Mouse (Mus musculus) forebrain, embryonic 16.5 days (tissue): Measurements from ENCODE around the gene Fanca. TPM values are rescaled to one million over a fixed set of nuclear protein-coding genes. Genes with fewer than 3 reads are reported as not detected.
"Not testable (repeated sequence)": the region's sequence is repeated elsewhere in the genome, so short reads cannot be mapped to it uniquely, and the experiment has no call there.

ENCODE experiments used
- ATAC-seq: fragments of 200-750 bp; cut with Nextera tagmentation; 2 replicates; pipeline ENCODE4 v1.8.0; 2017; ENCODE audit warnings: mild to moderate bottlenecking, moderate library complexity
- H3K27ac ChIP-seq: fragments of 300-500 bp; sonication (generic); 2 replicates; pipeline ENCODE4 v1.5.1; 2014; ENCODE audit warnings: low read length, control low read depth
- H3K27me3 ChIP-seq: fragments of 300-500 bp; sonication (generic); replicated peaks from 2 replicates; pipeline ENCODE4 v1.6.1; 2014; ENCODE audit warnings: low read length; ENCODE audit not compliant: control insufficient read depth, insufficient read depth
- H3K36me3 ChIP-seq: fragments of 300-500 bp; sonication (generic); 2 replicates; pipeline ENCODE4 v1.6.1; 2014; ENCODE audit not compliant: control insufficient read depth, insufficient read depth
- H3K4me1 ChIP-seq: fragments of 300-500 bp; sonication (generic); replicated peaks from 2 replicates; pipeline ENCODE4 v1.6.1; 2014; ENCODE audit warnings: low read length; ENCODE audit not compliant: control insufficient read depth, insufficient read depth
- H3K4me2 ChIP-seq: fragments of 300-500 bp; sonication (generic); 2 replicates; pipeline ENCODE4 v1.6.1; 2014; ENCODE audit warnings: mild to moderate bottlenecking, low read length, control low read depth
- H3K4me3 ChIP-seq: fragments of 300-500 bp; sonication (generic); replicated peaks from 2 replicates; pipeline ENCODE4 v1.5.1; 2014; ENCODE audit warnings: mild to moderate bottlenecking, low read length, control low read depth
- H3K9ac ChIP-seq: fragments of 300-500 bp; sonication (generic); replicated peaks from 2 replicates; pipeline ENCODE4 v1.6.1; 2014; ENCODE audit warnings: low read depth, low read length, control low read depth
- H3K9me3 ChIP-seq: fragments of 300-500 bp; sonication (generic); 2 replicates; pipeline ENCODE4 v1.6.1; 2016; ENCODE audit warnings: low read length; ENCODE audit not compliant: control insufficient read depth
- WGBS: fragments of 180-500 bp; shearing (Covaris S2); extraction: QIAGEN DNeasy Blood & Tissue Kit; methylation state at CpG from one replicate; pipeline ENCODE4 v1.1.7; 2014; 5-methylcytosine and 5-hydroxymethylcytosine counted together
- polyA plus RNA-seq: library from polyadenylated mRNA; unstranded; fragments of >200 nt; fragmentation: Nextera tagmentation; extraction: Ambion mirVana; gene quantifications from 2 replicates; pipeline ENCODE4 v1.2.1, GENCODE M21; 2015

The Fanca gene
- polyA plus RNA-seq, 1 experiment from 2014 or later = 14.8 TPM

- no peaks in the 10 kb centered on the region for H3K9me3 ChIP-seq
- no peak overlapping the region for H3K9ac ChIP-seq
- H3K4me3 ChIP-seq = no peak overlapping the region
- WGBS = 89% methylated on average over 7 of the region's 7 CpGs
- no peaks in the 10 kb centered on the region for H3K27me3 ChIP-seq
- ATAC-seq = no peak
- H3K36me3 ChIP-seq = no peaks in the 10 kb centered on the region
- H3K4me2 ChIP-seq = no peak overlapping the region
- no peaks in the 10 kb centered on the region for H3K4me1 ChIP-seq
- H3K27ac ChIP-seq = no peak overlapping the region
Observed at GRCm38 (mm10) chr8:123283991-123284390, 34.4 kb downstream of the Fanca start.

- H3K27ac ChIP-seq, H3K9ac ChIP-seq, ATAC-seq, H3K4me1 ChIP-seq, H3K4me2 ChIP-seq, H3K4me3 ChIP-seq, H3K36me3 ChIP-seq, H3K27me3 ChIP-seq, H3K9me3 ChIP-seq: not testable (repeated sequence)
- WGBS = 93% methylated on average over 4 of the region's 6 CpGs
Observed at GRCm38 (mm10) chr8:123282994-123283393, 35.4 kb downstream of the Fanca start.

DNA sequence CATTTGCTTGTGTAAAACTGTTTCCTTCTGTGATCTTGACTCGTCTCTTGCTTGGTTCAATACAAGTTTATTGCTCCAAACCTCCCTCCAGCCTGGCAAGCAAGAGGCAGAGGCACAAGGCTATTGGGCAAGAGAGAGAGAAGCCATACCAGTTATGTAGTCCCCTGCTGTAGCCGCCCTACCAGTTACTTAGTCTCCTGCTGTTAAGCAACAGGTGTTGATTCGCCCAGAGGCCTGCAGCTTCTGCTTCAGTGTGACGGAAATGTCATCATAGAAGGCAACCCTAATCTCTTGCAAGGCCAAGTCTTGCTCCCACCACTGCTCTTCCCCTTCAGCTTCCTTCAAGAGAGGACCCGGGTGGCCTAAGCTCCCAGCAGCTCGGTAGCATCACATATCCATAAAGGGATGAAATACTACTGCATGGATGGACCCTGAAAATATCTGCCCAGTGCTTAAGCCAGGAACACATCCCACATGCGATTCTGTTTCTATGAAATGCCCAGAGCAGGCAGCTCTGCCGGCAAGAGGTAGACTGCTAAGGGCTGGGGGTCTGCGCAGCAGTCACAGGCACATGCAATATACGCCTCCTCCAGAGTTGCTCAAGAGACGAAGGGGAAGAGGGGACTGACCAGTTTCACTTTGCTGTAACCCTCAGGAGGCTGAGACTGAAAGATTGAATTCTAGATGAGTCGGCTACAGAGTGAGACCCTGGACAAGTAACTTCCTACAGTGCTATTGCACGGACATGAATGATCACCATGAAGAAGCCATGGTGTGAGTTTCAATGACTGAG lies 37.9 kb downstream of the Fanca start:
- WGBS = 88% methylated on average over 13 of the region's 13 CpGs
- no peak overlapping the region for H3K4me3 ChIP-seq
- no peak overlapping the region for H3K4me2 ChIP-seq
- no peaks in the 10 kb centered on the region for H3K9me3 ChIP-seq
- no peaks in the 10 kb centered on the region for H3K27me3 ChIP-seq
- H3K27ac ChIP-seq = no peak overlapping the region
- no peaks in the 10 kb centered on the region for H3K36me3 ChIP-seq
- H3K4me1 ChIP-seq = no peaks in the 10 kb centered on the region
- H3K9ac ChIP-seq = no peak overlapping the region
- ATAC-seq = no peak

DNA sequence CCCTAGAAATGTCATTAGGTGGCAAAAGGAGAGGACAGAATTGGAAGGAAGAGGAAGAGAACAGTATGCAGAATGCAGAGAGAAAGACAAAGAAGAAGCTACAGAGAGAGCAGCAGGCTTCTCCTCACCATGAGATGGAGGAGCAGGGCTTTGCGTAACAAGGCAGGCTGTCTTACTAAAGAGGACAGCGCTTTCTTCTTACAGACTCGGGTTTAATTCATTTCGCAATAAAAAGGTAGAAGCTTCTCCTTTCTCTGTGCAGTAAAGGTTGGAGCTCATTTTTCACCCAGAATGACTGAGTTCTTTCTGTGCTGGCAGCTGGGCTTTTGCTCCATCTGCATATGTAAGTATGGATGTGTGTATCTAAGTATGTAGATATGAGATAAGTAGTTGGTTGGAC lies 38.5 kb downstream of the Fanca start:
- no peak overlapping the region for H3K9ac ChIP-seq
- no peak overlapping the region for H3K27ac ChIP-seq
- H3K9me3 ChIP-seq = no peaks in the 10 kb centered on the region
- H3K36me3 ChIP-seq = no peaks in the 10 kb centered on the region
- H3K27me3 ChIP-seq = no peaks in the 10 kb centered on the region
- no peak overlapping the region for H3K4me2 ChIP-seq
- ATAC-seq = no peak
- H3K4me1 ChIP-seq = no peaks in the 10 kb centered on the region
- WGBS = 92% methylated on average over 4 of the region's 4 CpGs
- no peak overlapping the region for H3K4me3 ChIP-seq

- Histone ChIP-seq H3K4me2 (no peak overlapping the region), H3K36me3 (no peaks in the 10 kb centered on the region), H3K4me3 (no peak overlapping the region), H3K9ac (no peak overlapping the region), H3K9me3 (no peaks in the 10 kb centered on the region), H3K27ac (no peak overlapping the region), H3K27me3 (no peaks in the 10 kb centered on the region), H3K4me1 (no peaks in the 10 kb centered on the region)
- 78% methylated on average over 7 of the region's 7 CpGs for WGBS
- no peak for ATAC-seq
Observed at GRCm38 (mm10) chr8:123278445-123278844, 39.9 kb downstream of the Fanca start.

DNA sequence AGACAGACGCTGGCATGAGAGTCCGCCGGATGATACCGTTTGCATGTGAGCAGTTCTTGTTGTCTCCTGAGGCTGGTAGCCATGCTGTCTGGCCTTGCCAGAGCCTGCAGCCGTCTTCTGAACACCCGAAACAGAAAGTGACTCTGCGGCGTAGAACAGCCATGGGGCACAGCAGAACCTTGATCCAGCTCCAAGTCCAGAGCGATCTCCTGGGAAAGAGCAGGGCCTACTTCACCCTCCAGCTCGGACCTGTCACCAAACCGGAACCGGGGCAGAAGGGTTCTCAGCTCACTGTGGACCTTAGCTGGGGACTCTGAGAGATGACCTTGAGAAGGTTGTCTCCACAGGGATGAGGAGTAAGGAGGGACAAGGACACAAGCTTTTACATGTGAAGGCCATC lies 43.3 kb downstream of the Fanca start:
- WGBS = 94% methylated on average over 12 of the region's 12 CpGs
- no peaks in the 10 kb centered on the region for H3K27me3 ChIP-seq
- no peak overlapping the region for H3K4me3 ChIP-seq
- H3K9ac ChIP-seq = no peak overlapping the region
- H3K36me3 ChIP-seq = no peaks in the 10 kb centered on the region
- H3K27ac ChIP-seq = no peak overlapping the region
- H3K9me3 ChIP-seq = no peaks in the 10 kb centered on the region
- no peaks in the 10 kb centered on the region for H3K4me1 ChIP-seq
- H3K4me2 ChIP-seq = no peak overlapping the region
- no peak for ATAC-seq

GRCm38 (mm10) chr8:123274447-123274846 lies 43.9 kb downstream of the Fanca start:
- ATAC-seq = no peak
- H3K9ac ChIP-seq = no peak overlapping the region
- peaks cover 4% of the 10 kb centered on the region; the same call in 1 of the 2 replicates for H3K36me3 ChIP-seq
- no peak overlapping the region for H3K27ac ChIP-seq
- no peaks in the 10 kb centered on the region for H3K4me1 ChIP-seq
- no peaks in the 10 kb centered on the region for H3K27me3 ChIP-seq
- WGBS = 96% methylated on average over 5 of the region's 5 CpGs
- no peak overlapping the region for H3K4me3 ChIP-seq
- no peaks in the 10 kb centered on the region for H3K9me3 ChIP-seq
- no peak overlapping the region for H3K4me2 ChIP-seq

DNA sequence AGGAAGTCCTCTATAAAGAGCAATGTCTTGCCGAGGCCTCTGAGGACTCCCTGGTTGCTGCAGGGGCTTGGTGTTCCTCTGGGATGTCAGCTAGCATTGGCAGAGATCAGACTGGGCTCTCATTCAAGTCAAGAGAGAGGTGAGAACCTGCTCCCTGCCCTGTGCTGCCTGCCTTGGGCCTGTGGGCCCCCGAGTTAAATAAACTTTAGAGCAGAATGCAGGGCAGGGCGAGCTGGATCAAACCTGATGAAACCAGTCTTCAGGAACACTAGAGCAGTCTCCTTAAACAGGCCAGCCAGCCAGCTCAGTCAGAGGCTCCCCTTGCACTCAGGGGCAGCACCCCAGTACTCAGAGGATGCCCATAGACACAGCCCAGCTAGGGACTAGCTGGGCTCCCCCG lies 46.5 kb downstream of the Fanca start:
- Histone ChIP-seq H3K4me3 (no peak overlapping the region), H3K4me1 (no peaks in the 10 kb centered on the region), H3K4me2 (no peak overlapping the region), H3K9me3 (no peaks in the 10 kb centered on the region), H3K36me3 (peaks cover 18% of the 10 kb centered on the region), H3K27ac (no peak overlapping the region), H3K27me3 (no peaks in the 10 kb centered on the region), H3K9ac (no peak overlapping the region)
- no peak for ATAC-seq
- 91% methylated on average over 4 of the region's 4 CpGs for WGBS

GRCm38 (mm10) chr8:123271147-123271546 lies 47.2 kb downstream of the Fanca start:
- no peaks in the 10 kb centered on the region for H3K27me3 ChIP-seq
- H3K27ac ChIP-seq = no peak overlapping the region
- H3K4me3 ChIP-seq = no peak overlapping the region
- no peaks in the 10 kb centered on the region for H3K4me1 ChIP-seq
- H3K9me3 ChIP-seq = no peaks in the 10 kb centered on the region
- no peak overlapping the region for H3K4me2 ChIP-seq
- peaks cover 18% of the 10 kb centered on the region for H3K36me3 ChIP-seq
- H3K9ac ChIP-seq = no peak overlapping the region
- no peak for ATAC-seq
- 94% methylated on average over 10 of the region's 10 CpGs for WGBS
